Mouse (Mus musculus) limb, embryonic 10.5 days (tissue): Measurements from ENCODE around the gene Zcchc14. TPM values are rescaled to one million over a fixed set of nuclear protein-coding genes. Genes with fewer than 3 reads are reported as not detected.

Experiments used
- DNase-seq: peaks from one replicate; pipeline ENCODE4 v3.0.0-alpha.2; 2017; ENCODE audit warnings: low spot score
- H3K27ac ChIP-seq: fragments of 300-500 bp; sonication (generic); 2 replicates; pipeline ENCODE4 v1.5.1; 2016; ENCODE audit warnings: mild to moderate bottlenecking
- H3K27me3 ChIP-seq: fragments of 300-500 bp; sonication (generic); 2 replicates; pipeline ENCODE4 v1.6.1; 2016; ENCODE audit warnings: low read depth, mild to moderate bottlenecking; ENCODE audit not compliant: poor library complexity, severe bottlenecking
- H3K36me3 ChIP-seq: fragments of 300-500 bp; sonication (generic); 2 replicates; pipeline ENCODE4 v1.6.1; 2016; ENCODE audit warnings: mild to moderate bottlenecking, moderate library complexity
- H3K4me1 ChIP-seq: fragments of 300-500 bp; sonication (generic); 2 replicates; pipeline ENCODE4 v1.6.1; 2016
- H3K4me3 ChIP-seq: fragments of 300-500 bp; sonication (generic); 2 replicates; pipeline ENCODE4 v1.5.1; 2016; ENCODE audit warnings: mild to moderate bottlenecking, moderate library complexity
- H3K9me3 ChIP-seq: fragments of 300-500 bp; sonication (generic); replicated peaks from 2 replicates; pipeline ENCODE4 v1.6.1; 2016; ENCODE audit warnings: mild to moderate bottlenecking
- whole genome bisulfite sequencing: fragments of 180-500 bp; shearing (Covaris S2); methylation state at CpG from one replicate; pipeline ENCODE4 v1.1.7; 2016; 5-methylcytosine and 5-hydroxymethylcytosine counted together
- polyA plus RNA-seq: library from polyadenylated mRNA; unstranded; fragments of >200 nt; fragmentation: Nextera tagmentation; extraction: Ambion mirVana; gene quantifications from 2 replicates; pipeline ENCODE4 v1.2.1, GENCODE M21; 2016

The Zcchc14 gene
- polyA plus RNA-seq, 1 experiment from 2014 or later, result 15.2 TPM

DNA sequence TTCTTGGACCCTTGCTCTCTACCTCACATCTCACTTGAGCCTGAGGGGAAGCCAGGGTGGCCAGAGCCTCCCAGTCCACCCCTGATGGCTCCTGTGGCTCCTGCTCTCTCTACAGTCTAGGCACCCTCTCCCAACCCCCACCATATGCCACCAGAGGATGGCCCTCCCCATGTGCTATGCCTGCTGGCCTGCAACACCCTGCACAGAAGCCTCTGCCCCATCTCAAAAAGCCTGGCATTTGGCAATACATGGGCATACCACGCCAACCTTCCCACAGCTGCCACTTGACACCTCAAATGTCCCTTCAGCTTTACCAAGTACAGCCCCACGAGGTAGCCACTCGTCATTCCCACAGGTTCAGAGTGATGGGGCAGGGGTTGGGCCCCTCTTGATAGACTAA lies 9.9 kb downstream of the Zcchc14 start:
- Histone ChIP-seq H3K4me1 (peaks cover 25% of the 10 kb centered on the region; the same call in 1 of the 2 replicates), H3K4me3 (no peak overlapping the region), H3K27me3 (no peaks in the 10 kb centered on the region), H3K9me3 (no peaks in the 10 kb centered on the region), H3K27ac (no peak overlapping the region), H3K36me3 (peaks cover 16% of the 10 kb centered on the region)
- 79% methylated on average over 3 of the region's 3 CpGs for WGBS
- DNase-seq, result no peak

DNA sequence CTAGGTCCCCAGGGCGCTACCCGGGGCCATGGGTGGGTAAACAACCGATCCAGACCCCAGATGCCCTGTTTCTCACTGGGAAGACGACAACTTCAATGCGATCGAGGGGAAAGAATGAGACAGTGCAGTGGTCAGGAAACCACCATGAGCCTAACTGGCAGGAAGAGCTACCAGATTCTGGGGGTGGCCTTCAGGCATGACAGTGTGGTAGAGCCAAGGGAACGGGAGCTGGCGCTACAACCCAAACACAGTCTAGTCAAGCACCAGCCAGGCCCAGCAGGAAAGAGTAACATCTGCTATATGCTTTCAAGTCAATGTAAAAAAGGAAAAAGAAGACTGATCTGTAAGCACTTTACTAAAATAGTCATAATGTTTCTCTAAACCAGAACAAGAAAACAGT lies 16.5 kb downstream of the Zcchc14 start:
- H3K27ac ChIP-seq, result peak overlapping the region; percentile 50; the same call in 1 of the 2 replicates
- H3K36me3 ChIP-seq, result peaks cover 21% of the 10 kb centered on the region
- no peak overlapping the region for H3K4me3 ChIP-seq
- H3K4me1 ChIP-seq, result peaks cover 28% of the 10 kb centered on the region
- WGBS, result 92% methylated on average over 8 of the region's 8 CpGs
- no peaks in the 10 kb centered on the region for H3K9me3 ChIP-seq
- no peaks in the 10 kb centered on the region for H3K27me3 ChIP-seq
- no peak for DNase-seq

DNA sequence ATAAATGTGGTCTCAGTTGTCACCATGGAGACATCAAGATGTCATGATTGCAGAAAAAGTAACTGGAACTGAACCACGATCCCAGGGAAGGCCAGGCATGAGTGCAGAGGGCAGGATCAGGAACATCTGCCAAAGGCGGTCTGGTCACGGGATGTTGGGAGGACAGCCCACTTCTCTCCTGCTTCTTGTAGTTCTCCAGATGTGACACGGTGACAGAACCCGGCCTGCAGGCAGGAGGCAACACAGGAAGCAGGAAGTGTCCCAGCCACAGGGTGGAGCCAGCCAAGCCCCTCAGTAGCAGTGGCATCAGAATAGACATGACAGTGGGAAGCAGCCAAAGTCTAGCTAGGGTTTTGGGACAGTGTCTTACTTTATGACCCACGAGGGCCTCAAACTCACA lies 17.2 kb downstream of the Zcchc14 start:
- Histone ChIP-seq H3K36me3 (peaks cover 19% of the 10 kb centered on the region), H3K4me1 (peaks cover 28% of the 10 kb centered on the region), H3K9me3 (no peaks in the 10 kb centered on the region), H3K27me3 (no peaks in the 10 kb centered on the region), H3K4me3 (no peak overlapping the region), H3K27ac (no peak overlapping the region)
- 63% methylated on average over 6 of the region's 6 CpGs for WGBS
- DNase-seq, result no peak

DNA sequence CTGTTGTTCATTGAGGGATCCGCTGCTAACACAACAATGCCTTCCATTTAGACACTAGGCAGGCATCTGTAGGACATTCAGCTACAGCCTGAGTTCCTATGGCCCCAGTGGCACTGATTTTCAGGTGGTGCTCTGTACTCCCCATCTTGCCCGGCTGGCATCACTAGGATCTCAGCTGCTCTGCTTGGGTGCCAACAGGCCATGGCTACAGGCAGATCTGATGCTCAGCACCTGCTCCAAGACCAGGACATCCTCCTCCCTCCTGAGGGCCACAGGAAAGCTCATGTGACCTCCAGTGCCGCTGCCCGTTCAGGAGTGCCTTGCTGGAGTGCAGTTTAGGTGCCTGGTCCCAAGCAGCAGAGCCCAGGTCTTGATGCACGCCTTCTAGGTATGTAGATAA lies 20.3 kb downstream of the Zcchc14 start:
- H3K9me3 ChIP-seq, result no peaks in the 10 kb centered on the region
- 92% methylated on average over 5 of the region's 5 CpGs for WGBS
- H3K27ac ChIP-seq, result no peak overlapping the region
- H3K4me1 ChIP-seq, result peaks cover 28% of the 10 kb centered on the region
- no peak for DNase-seq
- H3K4me3 ChIP-seq, result no peak overlapping the region
- H3K27me3 ChIP-seq, result no peaks in the 10 kb centered on the region
- H3K36me3 ChIP-seq, result peaks cover 45% of the 10 kb centered on the region

DNA sequence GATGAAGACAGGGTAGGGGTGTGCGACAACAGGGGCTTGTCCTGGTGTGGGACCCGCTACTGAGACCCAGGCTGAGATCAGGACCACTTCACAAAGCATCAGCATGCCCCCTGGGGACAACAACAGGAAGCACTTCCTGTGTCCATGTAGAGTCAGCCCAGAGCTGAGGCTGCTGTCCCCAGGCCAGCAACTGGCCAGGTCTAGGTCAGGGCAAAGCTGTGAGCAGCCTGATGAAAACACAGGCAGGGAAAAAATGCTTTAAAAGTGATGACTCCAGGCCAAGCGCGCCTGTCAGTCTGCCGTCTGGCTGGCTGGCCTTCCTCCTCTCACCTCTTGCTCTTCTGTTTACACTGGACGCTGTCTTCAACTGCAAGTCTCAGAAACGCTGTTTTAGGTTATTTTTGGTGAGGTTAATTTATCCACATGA lies 21.0 kb downstream of the Zcchc14 start:
- no peaks in the 10 kb centered on the region for H3K27me3 ChIP-seq
- 73% methylated on average over 7 of the region's 7 CpGs for WGBS
- H3K36me3 ChIP-seq, result peaks cover 52% of the 10 kb centered on the region
- peaks cover 28% of the 10 kb centered on the region for H3K4me1 ChIP-seq
- H3K9me3 ChIP-seq, result no peaks in the 10 kb centered on the region
- no peak for DNase-seq
- H3K4me3 ChIP-seq, result no peak overlapping the region
- H3K27ac ChIP-seq, result peak overlapping the region; percentile 37; the same call in 1 of the 2 replicates

DNA sequence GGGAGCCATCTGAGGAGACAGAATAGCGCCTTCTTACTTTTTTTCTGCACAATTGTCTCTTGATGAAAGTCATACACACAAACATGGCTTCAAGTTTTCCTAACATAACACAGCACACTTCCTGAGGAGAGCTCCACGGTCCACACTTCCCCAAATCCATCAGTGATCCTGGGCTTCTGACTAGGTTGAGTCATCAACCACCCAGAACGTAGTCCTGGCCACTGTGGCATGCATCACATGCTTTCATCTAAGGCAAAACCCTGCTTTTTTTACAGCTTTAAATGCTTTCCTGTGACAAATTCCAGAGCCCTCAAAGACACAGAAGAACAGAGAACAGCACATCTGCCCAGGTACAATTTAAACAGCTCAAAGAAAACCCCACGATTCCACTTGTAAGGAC lies 24.0 kb downstream of the Zcchc14 start:
- no peak for DNase-seq
- no peak overlapping the region for H3K27ac ChIP-seq
- H3K27me3 ChIP-seq, result no peaks in the 10 kb centered on the region
- H3K36me3 ChIP-seq, result peaks cover 53% of the 10 kb centered on the region
- no peaks in the 10 kb centered on the region for H3K9me3 ChIP-seq
- no peak overlapping the region for H3K4me3 ChIP-seq
- 93% methylated on average over 4 of the region's 4 CpGs for WGBS
- H3K4me1 ChIP-seq, result peaks cover 27% of the 10 kb centered on the region

DNA sequence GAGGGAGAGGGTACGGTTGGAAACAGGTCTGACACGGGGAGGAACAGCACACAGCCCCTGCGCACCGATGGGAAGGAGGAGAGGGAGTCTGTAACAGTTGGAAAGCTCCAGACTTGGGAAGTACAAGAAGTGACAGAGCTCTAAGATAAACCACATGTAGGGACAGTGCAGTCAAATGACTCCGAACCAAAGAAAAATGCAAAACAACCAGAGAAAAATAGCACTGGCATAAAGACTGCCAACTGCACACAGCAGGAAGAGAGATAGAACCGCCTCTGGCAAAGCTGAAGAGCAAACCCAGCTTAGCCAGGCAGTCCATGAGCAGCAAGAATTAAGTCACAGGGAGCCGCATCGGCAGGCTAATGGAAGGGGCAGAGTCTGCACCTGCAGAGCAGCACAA lies 29.7 kb downstream of the Zcchc14 start:
- H3K27me3 ChIP-seq, result no peaks in the 10 kb centered on the region
- H3K27ac ChIP-seq, result no peak overlapping the region
- peaks cover 19% of the 10 kb centered on the region; the same call in 1 of the 2 replicates for H3K4me1 ChIP-seq
- H3K36me3 ChIP-seq, result peaks cover 56% of the 10 kb centered on the region
- no peak for DNase-seq
- no peak overlapping the region for H3K4me3 ChIP-seq
- WGBS, result 96% methylated on average over 8 of the region's 8 CpGs
- no peaks in the 10 kb centered on the region for H3K9me3 ChIP-seq

DNA sequence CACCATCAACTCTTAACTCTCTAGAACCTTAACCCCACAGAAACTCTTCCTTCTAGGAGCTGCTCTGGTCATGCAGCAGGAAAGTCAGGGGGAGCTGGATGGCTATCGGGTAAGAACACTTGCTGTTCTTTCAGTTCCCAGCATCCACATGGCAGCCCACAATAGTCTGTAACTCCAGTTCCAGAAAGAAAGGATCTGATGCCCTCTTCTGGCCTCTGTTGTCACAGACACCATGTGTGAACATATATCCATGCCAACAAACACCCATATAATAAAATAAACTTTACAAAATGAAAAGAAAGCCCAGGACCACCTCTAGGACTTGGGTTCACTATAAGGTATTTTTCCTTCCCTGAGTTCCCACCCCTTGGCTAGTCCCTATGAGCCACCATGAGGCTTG lies 30.8 kb downstream of the Zcchc14 start:
- peaks cover 56% of the 10 kb centered on the region for H3K36me3 ChIP-seq
- no peak overlapping the region for H3K27ac ChIP-seq
- no peaks in the 10 kb centered on the region for H3K9me3 ChIP-seq
- no peak overlapping the region for H3K4me3 ChIP-seq
- 83% methylated on average over 1 of the region's 1 CpGs for WGBS
- DNase-seq, result no peak
- peaks cover 19% of the 10 kb centered on the region; the same call in 1 of the 2 replicates for H3K4me1 ChIP-seq
- H3K27me3 ChIP-seq, result no peaks in the 10 kb centered on the region

DNA sequence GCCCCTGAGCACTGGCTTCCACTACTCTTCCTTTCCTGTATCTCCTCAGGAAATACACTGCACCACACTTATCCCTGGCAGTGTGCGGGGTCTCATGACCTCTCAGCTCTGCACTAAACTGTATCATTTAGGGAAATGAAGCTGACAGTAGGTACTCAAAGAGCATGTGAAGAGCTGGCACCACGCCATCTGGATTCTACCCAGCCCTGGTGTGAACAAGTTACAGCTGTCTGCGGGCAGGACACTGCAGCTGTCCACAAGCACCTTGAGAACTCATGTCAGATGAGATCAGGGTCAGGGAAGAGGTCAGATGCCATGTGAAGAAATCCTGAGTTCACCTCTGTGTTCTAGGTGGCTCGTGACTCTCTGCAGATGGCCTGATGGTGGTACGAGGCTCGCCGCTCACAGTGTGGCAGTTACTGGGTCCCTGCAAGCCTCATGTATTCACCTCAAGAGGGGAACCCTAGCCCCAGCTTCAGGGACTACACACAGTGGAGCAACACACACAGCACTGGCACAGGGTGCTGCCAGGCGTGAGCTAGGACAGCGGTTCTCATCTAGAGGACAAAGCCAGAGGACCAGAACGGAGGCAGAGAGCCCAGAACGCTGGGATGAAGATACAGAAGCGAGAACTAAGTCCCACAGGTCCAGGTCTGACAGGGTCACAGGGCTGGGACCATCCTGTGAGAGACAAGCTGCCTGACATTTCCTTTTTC lies 31.7 kb downstream of the Zcchc14 start:
- no peak for DNase-seq
- Histone ChIP-seq H3K4me1 (peaks cover 19% of the 10 kb centered on the region; the same call in 1 of the 2 replicates), H3K27me3 (no peaks in the 10 kb centered on the region), H3K4me3 (no peak overlapping the region), H3K27ac (no peak overlapping the region), H3K9me3 (no peaks in the 10 kb centered on the region), H3K36me3 (peaks cover 56% of the 10 kb centered on the region)
- 89% methylated on average over 12 of the region's 12 CpGs for WGBS

DNA sequence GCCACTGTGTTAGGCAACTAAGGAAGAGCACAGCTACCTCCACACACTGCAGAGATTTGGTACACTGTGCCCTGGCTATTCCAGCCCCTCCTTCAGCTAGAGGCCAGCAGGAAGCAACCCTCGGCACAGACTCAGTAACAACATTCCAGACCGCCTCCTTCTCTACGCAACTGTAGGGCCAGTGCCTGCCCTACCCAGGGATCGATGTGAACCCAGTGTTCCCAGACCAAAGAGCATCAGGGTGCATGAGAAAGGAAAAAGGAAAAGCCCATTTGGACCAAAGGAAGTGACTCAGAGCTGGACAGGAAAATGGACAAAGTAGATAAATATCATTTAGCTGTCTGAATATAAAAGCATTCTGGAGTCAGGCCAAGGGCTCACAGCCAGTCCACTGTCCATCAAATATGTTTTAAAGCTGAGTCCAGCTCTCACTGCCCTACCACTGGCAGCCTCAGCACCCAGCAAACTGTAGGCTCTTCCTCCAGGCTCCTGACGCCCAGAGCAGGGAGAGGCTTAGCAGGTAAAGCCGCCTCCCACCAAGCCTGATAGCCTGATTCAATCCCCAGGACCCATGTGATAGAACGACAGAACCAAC lies 33.2 kb downstream of the Zcchc14 start:
- no peak for DNase-seq
- WGBS, result 75% methylated on average over 7 of the region's 7 CpGs
- H3K36me3 ChIP-seq, result peaks cover 55% of the 10 kb centered on the region

DNA sequence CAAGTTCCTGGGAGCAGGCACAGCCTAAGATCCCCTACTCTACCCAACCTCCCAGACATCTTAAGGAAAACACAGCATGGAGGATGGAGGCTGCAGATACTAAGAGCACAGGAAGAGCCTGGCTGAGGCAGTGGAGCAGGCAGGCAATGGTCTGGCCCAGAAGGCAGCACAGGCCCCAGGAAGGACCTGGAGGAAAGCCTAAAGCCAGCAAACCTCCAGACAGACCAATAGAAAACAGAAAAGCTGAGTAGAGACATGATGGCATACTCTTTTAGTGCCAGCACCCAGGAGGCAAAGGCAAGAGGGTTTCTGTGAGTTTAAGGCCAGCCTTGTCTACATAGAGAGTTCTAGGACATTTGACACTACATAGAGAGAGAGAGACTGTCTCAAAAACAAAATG lies 39.3 kb downstream of the Zcchc14 start:
- DNase-seq, result no peak
- H3K36me3 ChIP-seq, result peaks cover 70% of the 10 kb centered on the region
- no peaks in the 10 kb centered on the region for H3K4me1 ChIP-seq
- no peak overlapping the region for H3K27ac ChIP-seq
- H3K27me3 ChIP-seq, result no peaks in the 10 kb centered on the region
- H3K9me3 ChIP-seq, result no peaks in the 10 kb centered on the region
- no peak overlapping the region for H3K4me3 ChIP-seq

More for the DNA sequence above, 33.2 kb downstream of the Zcchc14 start:
- no peaks in the 10 kb centered on the region for H3K27me3 ChIP-seq
- H3K27ac ChIP-seq, result no peak overlapping the region
- H3K9me3 ChIP-seq, result no peaks in the 10 kb centered on the region
- H3K4me3 ChIP-seq, result no peak overlapping the region
- H3K4me1 ChIP-seq, result 0 out of 2 replicates have a peak, but pooled peaks cover 10% of the 10 kb centered on the region

DNA sequence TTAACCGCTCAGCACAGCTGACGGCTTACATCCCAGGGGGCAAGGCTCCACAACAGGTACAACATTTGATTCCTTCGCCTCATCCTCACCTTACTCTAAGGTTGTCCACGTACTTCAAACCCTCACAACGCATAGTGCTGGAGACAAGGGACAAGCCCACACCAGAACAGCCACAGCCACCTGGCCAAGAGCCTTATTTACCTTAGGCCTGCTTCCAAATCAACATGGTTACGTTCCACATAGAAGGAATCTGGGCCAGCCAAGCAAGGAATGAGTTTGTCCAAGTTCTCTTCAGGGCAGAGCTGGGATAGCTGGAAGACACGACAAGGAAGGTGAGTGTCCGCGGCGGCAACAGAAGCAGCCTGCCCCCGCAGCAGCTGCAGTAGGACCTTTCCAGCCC lies 42.8 kb downstream of the Zcchc14 start:
- no peaks in the 10 kb centered on the region for H3K4me1 ChIP-seq
- no peak for DNase-seq
- H3K9me3 ChIP-seq, result no peaks in the 10 kb centered on the region
- no peak overlapping the region for H3K4me3 ChIP-seq
- H3K36me3 ChIP-seq, result peaks cover 73% of the 10 kb centered on the region
- no peak overlapping the region for H3K27ac ChIP-seq
- WGBS, result 93% methylated on average over 11 of the region's 11 CpGs
- H3K27me3 ChIP-seq, result no peaks in the 10 kb centered on the region

DNA sequence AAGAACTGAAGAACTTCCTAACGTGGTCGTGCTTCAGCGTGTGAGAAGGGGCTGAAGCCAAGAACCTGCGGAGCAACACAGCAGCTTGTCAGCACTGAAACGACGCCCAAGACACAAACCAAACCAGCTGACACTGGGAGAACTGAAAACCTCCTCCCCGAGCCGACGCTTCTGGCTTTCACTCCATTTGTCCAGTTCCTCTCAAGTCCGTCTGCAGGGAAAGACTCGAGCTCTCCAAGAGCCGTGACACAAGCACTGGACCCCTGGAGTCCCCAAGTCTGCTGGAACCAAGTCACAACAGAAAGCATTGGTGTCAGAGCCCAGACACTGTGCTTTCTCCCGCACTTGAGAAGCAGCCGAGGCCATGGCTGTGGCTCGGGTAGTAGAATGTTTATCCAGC lies 43.5 kb downstream of the Zcchc14 start:
- Histone ChIP-seq H3K27me3 (no peaks in the 10 kb centered on the region), H3K9me3 (no peaks in the 10 kb centered on the region), H3K36me3 (peaks cover 80% of the 10 kb centered on the region), H3K4me3 (no peak overlapping the region), H3K4me1 (no peaks in the 10 kb centered on the region), H3K27ac (no peak overlapping the region)
- DNase-seq, result no peak
- WGBS, result 93% methylated on average over 15 of the region's 15 CpGs
